Mouse (Mus musculus) hindbrain, embryonic 13.5 days (tissue): ENCODE results near the gene Akr1b7. TPM values are rescaled to one million over a fixed set of nuclear protein-coding genes. Genes with fewer than 3 reads are reported as not detected.
"Not testable (repeated sequence)": the region's sequence is repeated elsewhere in the genome, so short reads cannot be mapped to it uniquely, and the experiment has no call there.

Experiments used
- ATAC-seq: fragments of 200-750 bp; cut with Nextera tagmentation; 2 replicates; pipeline ENCODE4 v1.8.0; 2017; ENCODE audit warnings: moderate TSS enrichment; ENCODE audit not compliant: low FRiP score
- H3K27ac ChIP-seq: fragments of 300-500 bp; sonication (generic); 2 replicates; pipeline ENCODE4 v1.5.1; 2015; ENCODE audit warnings: inconsistent platforms, mild to moderate bottlenecking, moderate library complexity
- H3K27me3 ChIP-seq: fragments of 300-500 bp; sonication (generic); 2 replicates; pipeline ENCODE4 v1.6.1; 2015; ENCODE audit warnings: mild to moderate bottlenecking, inconsistent platforms
- H3K36me3 ChIP-seq: fragments of 300-500 bp; sonication (generic); 2 replicates; pipeline ENCODE4 v1.6.1; 2015; ENCODE audit warnings: mild to moderate bottlenecking, inconsistent platforms
- H3K4me1 ChIP-seq: fragments of 300-500 bp; sonication (generic); replicated peaks from 2 replicates; pipeline ENCODE4 v1.6.1; 2015; ENCODE audit warnings: inconsistent platforms
- H3K4me2 ChIP-seq: fragments of 300-500 bp; sonication (generic); 2 replicates; pipeline ENCODE4 v1.6.1; 2015; ENCODE audit warnings: inconsistent platforms, mild to moderate bottlenecking, moderate library complexity
- H3K4me3 ChIP-seq: fragments of 300-500 bp; sonication (generic); 2 replicates; pipeline ENCODE4 v1.5.1; 2015; ENCODE audit warnings: mild to moderate bottlenecking, inconsistent platforms
- H3K9ac ChIP-seq: fragments of 300-500 bp; sonication (generic); 2 replicates; pipeline ENCODE4 v1.6.1; 2015; ENCODE audit warnings: mild to moderate bottlenecking, inconsistent platforms
- H3K9me3 ChIP-seq: fragments of 300-500 bp; sonication (generic); 2 replicates; pipeline ENCODE4 v1.6.1; 2016; ENCODE audit warnings: inconsistent platforms
- WGBS: fragments of 180-500 bp; shearing (Covaris S2); methylation state at CpG from one replicate; pipeline ENCODE4 v1.1.7; 2015; 5-methylcytosine and 5-hydroxymethylcytosine counted together
- polyA plus RNA-seq: library from polyadenylated mRNA; unstranded; fragments of >200 nt; fragmentation: Nextera tagmentation; extraction: Ambion mirVana; gene quantifications from 2 replicates; pipeline ENCODE4 v1.2.1, GENCODE M21; 2015

Akr1b7 gene
- polyA plus RNA-seq, 1 experiment from 2014 or later: not detected

- Histone ChIP-seq H3K36me3 (peaks cover 9% of the 10 kb centered on the region), H3K4me1 (no peaks in the 10 kb centered on the region), H3K27ac (no peak overlapping the region), H3K4me2 (no peak overlapping the region), H3K27me3 (no peaks in the 10 kb centered on the region), H3K9ac (no peak overlapping the region), H3K9me3 (0 out of 2 replicates have a peak, but pooled peaks cover 5% of the 10 kb centered on the region), H3K4me3 (no peak overlapping the region)
- WGBS: 89% methylated on average over 5 of the region's 5 CpGs
- no peak for ATAC-seq
Measured at GRCm38 (mm10) chr6:34395897-34396296, 16.2 kb upstream of the Akr1b7 start.

DNA sequence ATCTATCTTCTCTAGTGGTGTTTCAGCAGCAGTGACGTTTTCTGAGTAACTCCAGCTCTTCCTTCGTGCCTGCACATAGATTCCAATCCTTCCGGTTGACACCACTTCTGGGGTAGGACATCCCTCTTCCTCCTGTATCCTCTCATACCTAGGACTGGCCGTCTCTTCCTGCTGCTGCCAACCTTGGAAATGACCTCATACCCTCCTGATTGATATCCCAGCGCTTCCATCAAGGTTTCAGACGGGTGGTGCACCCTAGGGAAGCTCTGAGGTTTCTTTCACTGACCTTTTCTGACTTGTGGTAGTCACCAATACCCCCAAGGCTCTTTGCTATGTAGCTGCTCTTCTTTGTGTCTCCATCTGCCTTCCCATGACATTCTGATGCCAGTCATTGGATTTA is 13.7 kb upstream of the Akr1b7 start:
- Histone ChIP-seq H3K27me3 (no peaks in the 10 kb centered on the region), H3K4me2 (no peak overlapping the region), H3K9ac (no peak overlapping the region), H3K27ac (no peak overlapping the region), H3K4me3 (no peak overlapping the region), H3K4me1 (no peaks in the 10 kb centered on the region), H3K9me3 (no peaks in the 10 kb centered on the region), H3K36me3 (no peaks in the 10 kb centered on the region)
- 90% methylated on average over 6 of the region's 6 CpGs for WGBS
- no peak for ATAC-seq

GRCm38 (mm10) chr6:34399606-34400220 is 12.4 kb upstream of the Akr1b7 start:
- H3K36me3 ChIP-seq: no peaks in the 10 kb centered on the region
- no peak overlapping the region for H3K4me2 ChIP-seq
- H3K27me3 ChIP-seq: no peaks in the 10 kb centered on the region
- 81% methylated on average over 13 of the region's 13 CpGs for WGBS
- no peak overlapping the region for H3K4me3 ChIP-seq
- no peaks in the 10 kb centered on the region for H3K9me3 ChIP-seq
- no peak overlapping the region for H3K9ac ChIP-seq
- no peaks in the 10 kb centered on the region for H3K4me1 ChIP-seq
- no peak for ATAC-seq
- H3K27ac ChIP-seq: no peak overlapping the region

GRCm38 (mm10) chr6:34400696-34401095 is 11.4 kb upstream of the Akr1b7 start:
- no peak overlapping the region for H3K27ac ChIP-seq
- no peaks in the 10 kb centered on the region for H3K27me3 ChIP-seq
- H3K4me3 ChIP-seq: no peak overlapping the region
- H3K36me3 ChIP-seq: no peaks in the 10 kb centered on the region
- no peaks in the 10 kb centered on the region for H3K4me1 ChIP-seq
- no peak overlapping the region for H3K4me2 ChIP-seq
- WGBS: 89% methylated on average over 2 of the region's 2 CpGs
- H3K9ac ChIP-seq: no peak overlapping the region
- ATAC-seq: no peak
- no peaks in the 10 kb centered on the region for H3K9me3 ChIP-seq

DNA sequence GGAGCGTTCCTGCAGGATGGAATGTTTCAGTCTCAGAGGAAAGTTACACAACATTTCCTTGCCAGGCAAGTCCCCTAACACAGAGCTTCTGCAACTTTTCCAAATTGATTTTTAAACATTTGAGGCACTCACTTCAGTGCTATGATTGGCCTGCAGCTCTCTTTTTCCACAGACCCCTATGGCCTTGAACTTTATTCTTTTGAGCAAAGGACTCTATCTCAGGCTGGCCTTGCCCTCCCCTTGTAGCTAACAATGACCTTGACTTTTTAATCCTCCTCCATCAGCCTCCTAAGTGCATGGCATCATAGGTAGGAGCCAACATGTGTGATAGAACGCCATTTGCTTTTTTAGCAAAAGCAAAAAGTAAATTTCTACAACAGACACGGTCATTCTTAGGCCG is 5.4 kb upstream of the Akr1b7 start:
- no peak for ATAC-seq

DNA sequence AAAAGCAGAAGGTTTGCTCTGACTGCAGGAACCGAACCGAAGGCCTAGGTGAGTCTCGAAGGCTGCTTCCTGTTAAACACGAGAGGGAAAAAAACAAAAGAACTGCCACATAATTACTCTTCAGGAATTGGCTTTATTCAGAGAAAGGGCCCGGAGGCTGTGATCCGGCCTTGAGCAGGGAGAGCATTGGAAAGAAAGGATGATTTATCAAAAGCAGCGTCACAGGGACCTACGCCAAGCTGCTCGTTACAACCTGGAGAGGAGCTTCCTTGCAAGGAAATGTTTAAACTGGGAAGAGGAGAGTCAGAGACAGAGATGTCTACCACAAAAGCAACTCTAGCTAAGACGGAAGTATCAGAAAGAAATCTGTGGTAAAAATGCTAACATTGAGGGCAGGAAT is 4.7 kb upstream of the Akr1b7 start:
- no peak overlapping the region for H3K27ac ChIP-seq
- H3K4me1 ChIP-seq: no peaks in the 10 kb centered on the region
- H3K27me3 ChIP-seq: no peaks in the 10 kb centered on the region
- H3K4me3 ChIP-seq: no peak overlapping the region
- no peaks in the 10 kb centered on the region for H3K9me3 ChIP-seq
- H3K9ac ChIP-seq: no peak overlapping the region
- ATAC-seq: no peak
- no peak overlapping the region for H3K4me2 ChIP-seq
- H3K36me3 ChIP-seq: no peaks in the 10 kb centered on the region
- WGBS: 86% methylated on average over 10 of the region's 10 CpGs

More for the DNA sequence above, 5.4 kb upstream of the Akr1b7 start:
- H3K27me3 ChIP-seq: no peaks in the 10 kb centered on the region
- H3K4me3 ChIP-seq: no peak overlapping the region
- H3K9ac ChIP-seq: no peak overlapping the region
- H3K4me2 ChIP-seq: no peak overlapping the region
- H3K9me3 ChIP-seq: no peaks in the 10 kb centered on the region
- no peak overlapping the region for H3K27ac ChIP-seq
- WGBS: 96% methylated on average over 4 of the region's 4 CpGs
- H3K36me3 ChIP-seq: no peaks in the 10 kb centered on the region
- H3K4me1 ChIP-seq: no peaks in the 10 kb centered on the region

DNA sequence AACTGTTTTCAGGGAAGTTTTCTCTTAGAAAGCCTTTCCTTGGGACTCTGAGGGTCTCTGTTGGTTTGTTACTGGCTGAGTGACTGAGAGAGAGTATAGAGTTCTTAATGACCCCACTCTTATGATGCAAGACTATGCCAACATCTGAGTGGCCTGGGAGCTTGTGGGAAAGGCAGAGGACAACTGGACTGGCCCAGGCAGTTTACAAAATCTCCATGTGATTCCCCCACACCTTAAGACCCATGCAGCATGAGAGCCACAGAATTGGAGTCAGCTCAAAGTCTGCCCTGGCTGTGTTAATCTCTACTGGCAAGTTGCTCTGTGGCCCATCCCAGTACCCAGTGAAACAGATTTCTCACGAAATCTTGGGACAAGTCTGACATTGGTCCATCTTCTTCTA is 554 bp downstream of the Akr1b7 start:
- no peak overlapping the region for H3K4me2 ChIP-seq
- H3K9ac ChIP-seq: no peak overlapping the region
- H3K27me3 ChIP-seq: no peaks in the 10 kb centered on the region
- no peaks in the 10 kb centered on the region for H3K36me3 ChIP-seq
- no peak overlapping the region for H3K27ac ChIP-seq
- WGBS: 86% methylated on average over 1 of the region's 1 CpGs
- H3K4me3 ChIP-seq: no peak overlapping the region
- H3K9me3 ChIP-seq: no peaks in the 10 kb centered on the region
- no peak for ATAC-seq
- H3K4me1 ChIP-seq: no peaks in the 10 kb centered on the region

DNA sequence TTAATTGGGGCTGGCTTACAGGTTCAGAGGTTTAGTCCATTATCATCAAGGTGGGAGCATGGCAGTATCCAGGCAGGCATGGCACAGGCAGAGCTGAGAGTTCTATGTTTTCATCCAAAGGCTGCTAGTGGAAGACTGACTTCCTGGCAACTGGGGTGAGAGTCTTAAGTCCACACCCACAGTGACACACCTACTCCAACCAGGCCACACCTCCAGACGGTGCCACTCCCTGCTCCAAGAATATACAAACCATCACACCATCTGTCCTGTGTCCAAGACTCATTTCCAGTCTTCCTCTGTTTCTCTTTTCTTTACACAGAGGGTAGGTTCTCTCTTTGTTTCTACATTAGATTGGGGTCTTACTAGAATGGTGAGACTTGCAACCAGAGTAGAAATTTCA is 1.3 kb downstream of the Akr1b7 start:
- H3K9ac ChIP-seq, H3K36me3 ChIP-seq, ATAC-seq, H3K27ac ChIP-seq, H3K9me3 ChIP-seq, H3K4me1 ChIP-seq, H3K4me3 ChIP-seq, H3K27me3 ChIP-seq, H3K4me2 ChIP-seq: not testable (repeated sequence)
- whole genome bisulfite sequencing: 71% methylated on average over 1 of the region's 1 CpGs

DNA sequence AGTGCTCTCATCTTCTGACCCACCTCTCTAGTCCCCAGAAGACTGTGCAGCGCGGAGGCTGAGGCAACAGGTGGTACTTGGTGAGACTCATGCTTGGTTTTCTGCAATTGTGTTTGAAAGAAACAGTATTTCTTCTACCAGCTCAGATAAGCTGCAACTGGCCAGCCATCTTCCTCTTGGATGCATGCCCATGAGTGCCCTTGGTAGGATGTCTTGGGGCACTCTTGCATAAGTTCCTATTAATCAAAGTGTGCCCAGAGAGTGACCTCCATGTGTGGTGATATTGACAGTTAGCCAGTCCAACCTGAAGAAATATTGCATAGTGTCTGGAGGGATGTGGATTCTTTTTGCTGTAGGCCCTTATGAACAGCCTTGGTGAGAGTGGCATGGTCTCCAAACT is 4.4 kb downstream of the Akr1b7 start:
- no peaks in the 10 kb centered on the region for H3K27me3 ChIP-seq
- ATAC-seq: no peak
- no peak overlapping the region for H3K9ac ChIP-seq
- H3K4me2 ChIP-seq: no peak overlapping the region
- H3K36me3 ChIP-seq: no peaks in the 10 kb centered on the region
- H3K4me1 ChIP-seq: no peaks in the 10 kb centered on the region
- 98% methylated on average over 2 of the region's 2 CpGs for WGBS
- H3K4me3 ChIP-seq: no peak overlapping the region
- H3K9me3 ChIP-seq: no peaks in the 10 kb centered on the region
- no peak overlapping the region for H3K27ac ChIP-seq

GRCm38 (mm10) chr6:34419071-34419470 is 6.9 kb downstream of the Akr1b7 start:
- Histone ChIP-seq H3K9me3 (no peaks in the 10 kb centered on the region), H3K4me1 (no peaks in the 10 kb centered on the region), H3K36me3 (no peaks in the 10 kb centered on the region), H3K4me2 (no peak overlapping the region), H3K9ac (no peak overlapping the region), H3K27me3 (no peaks in the 10 kb centered on the region), H3K4me3 (no peak overlapping the region), H3K27ac (no peak overlapping the region)
- ATAC-seq: no peak

DNA sequence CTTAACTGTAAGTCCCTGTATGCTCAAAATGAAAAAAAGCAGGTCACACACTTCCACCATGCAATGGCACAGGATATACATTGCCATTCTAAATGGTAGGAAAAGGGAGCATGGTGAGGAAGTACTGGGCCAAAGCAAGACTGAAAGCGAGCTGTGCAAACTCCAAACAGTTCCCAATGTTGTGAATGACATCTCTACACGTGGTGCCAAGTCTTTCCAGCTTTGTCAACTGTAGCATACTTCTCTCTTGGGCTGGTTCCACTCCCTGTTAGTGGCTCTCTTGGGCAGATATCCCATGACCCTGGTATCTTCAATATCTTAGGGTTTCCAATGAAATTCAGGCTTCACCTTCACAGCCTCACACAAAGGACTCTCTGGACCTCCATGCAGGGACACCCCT is 26.9 kb downstream of the Akr1b7 start:
- no peaks in the 10 kb centered on the region for H3K36me3 ChIP-seq
- ATAC-seq: no peak
- no peak overlapping the region for H3K4me2 ChIP-seq
- no peaks in the 10 kb centered on the region for H3K4me1 ChIP-seq
- no peak overlapping the region for H3K4me3 ChIP-seq
- no peak overlapping the region for H3K9ac ChIP-seq
- H3K9me3 ChIP-seq: no peaks in the 10 kb centered on the region
- no peaks in the 10 kb centered on the region for H3K27me3 ChIP-seq
- H3K27ac ChIP-seq: no peak overlapping the region
- WGBS: 71% methylated on average over 2 of the region's 2 CpGs

DNA sequence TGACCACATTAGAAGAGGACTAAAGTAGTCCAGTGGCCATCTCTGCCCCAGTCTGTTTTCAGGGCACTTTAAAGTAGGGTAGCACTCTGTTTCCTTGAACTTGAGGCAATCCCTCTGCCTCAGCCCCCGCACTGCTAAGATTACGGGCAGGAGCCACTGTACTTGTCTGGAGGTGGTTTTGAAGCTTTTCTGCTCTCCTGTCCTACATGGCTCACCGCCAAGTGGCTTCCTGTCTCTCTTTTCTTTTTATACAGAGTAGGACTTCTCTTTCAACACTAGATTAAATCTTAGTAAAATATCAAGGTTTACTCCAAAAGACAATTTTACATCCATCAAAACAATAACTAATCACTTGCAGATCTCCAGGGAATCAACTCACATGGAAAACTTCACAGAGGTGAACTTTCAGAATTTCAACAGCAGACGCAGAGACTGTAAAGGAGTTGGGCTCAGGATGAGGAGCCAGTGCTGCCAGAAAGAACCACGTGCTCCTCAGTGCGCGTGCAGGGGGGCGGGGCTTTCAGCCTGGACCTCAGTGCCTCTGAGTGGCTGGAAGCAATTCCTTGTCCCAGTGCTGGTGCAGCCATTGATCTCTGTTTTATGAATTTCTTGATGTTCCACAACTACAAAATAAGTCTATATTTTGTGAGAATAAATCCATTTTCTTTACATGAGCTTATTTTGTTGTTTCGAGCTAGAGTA is 29.6 kb downstream of the Akr1b7 start:
- ATAC-seq: no peak
- WGBS: 73% methylated on average over 9 of the region's 9 CpGs

DNA sequence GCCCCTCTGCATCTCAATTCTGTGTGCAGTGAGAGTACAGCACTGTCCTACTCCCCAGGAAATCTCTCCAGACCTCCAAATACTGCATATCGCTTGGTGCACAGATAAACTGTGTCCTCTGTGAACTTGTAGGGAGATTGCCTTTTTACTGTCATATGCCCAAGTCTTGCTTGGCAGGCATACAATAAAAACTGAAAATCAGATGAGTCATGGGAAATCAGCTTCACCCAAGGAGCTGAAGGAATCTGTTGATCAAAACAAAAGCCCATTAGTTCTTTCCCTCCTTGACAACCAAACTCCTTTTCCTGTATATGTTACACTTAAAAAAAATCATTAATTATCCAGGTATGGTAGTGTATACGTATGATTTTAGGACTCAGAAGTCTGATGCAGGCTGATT is 31.7 kb downstream of the Akr1b7 start:
- no peak overlapping the region for H3K9ac ChIP-seq
- H3K27me3 ChIP-seq: no peaks in the 10 kb centered on the region
- H3K9me3 ChIP-seq: no peaks in the 10 kb centered on the region
- no peak overlapping the region for H3K4me2 ChIP-seq
- 81% methylated on average over 2 of the region's 2 CpGs for WGBS
- no peak for ATAC-seq
- H3K4me3 ChIP-seq: no peak overlapping the region
- no peaks in the 10 kb centered on the region for H3K4me1 ChIP-seq
- no peak overlapping the region for H3K27ac ChIP-seq
- H3K36me3 ChIP-seq: no peaks in the 10 kb centered on the region

More for the DNA sequence above, 29.6 kb downstream of the Akr1b7 start:
- no peak overlapping the region for H3K4me2 ChIP-seq
- H3K9me3 ChIP-seq: no peaks in the 10 kb centered on the region
- H3K27ac ChIP-seq: no peak overlapping the region
- H3K27me3 ChIP-seq: no peaks in the 10 kb centered on the region
- H3K4me3 ChIP-seq: no peak overlapping the region
- no peaks in the 10 kb centered on the region for H3K4me1 ChIP-seq
- H3K36me3 ChIP-seq: no peaks in the 10 kb centered on the region
- no peak overlapping the region for H3K9ac ChIP-seq
